Mouse (Mus musculus) neural tube, embryonic 15.5 days (tissue): ENCODE results near the gene Cryzl2. TPM values are rescaled to one million over a fixed set of nuclear protein-coding genes. Genes with fewer than 3 reads are reported as not detected.

Experiments used
- ATAC-seq: fragments of 200-750 bp; cut with Nextera tagmentation; 2 replicates; pipeline ENCODE4 v1.8.0; 2017; ENCODE audit warnings: mild to moderate bottlenecking, moderate TSS enrichment, moderate library complexity; ENCODE audit not compliant: low FRiP score
- H3K27ac ChIP-seq: fragments of 300-500 bp; sonication (generic); replicated peaks from 2 replicates; pipeline ENCODE4 v1.5.1; 2015; ENCODE audit warnings: mild to moderate bottlenecking, inconsistent platforms
- H3K27me3 ChIP-seq: fragments of 300-500 bp; sonication (generic); replicated peaks from 2 replicates; pipeline ENCODE4 v1.6.1; 2015; ENCODE audit warnings: inconsistent platforms
- H3K36me3 ChIP-seq: fragments of 300-500 bp; sonication (generic); 2 replicates; pipeline ENCODE4 v1.6.1; 2015; ENCODE audit warnings: inconsistent platforms
- H3K4me1 ChIP-seq: fragments of 300-500 bp; sonication (generic); 2 replicates; pipeline ENCODE4 v1.6.1; 2015; ENCODE audit warnings: inconsistent platforms
- H3K4me2 ChIP-seq: fragments of 300-500 bp; sonication (generic); 2 replicates; pipeline ENCODE4 v1.6.1; 2015; ENCODE audit warnings: inconsistent platforms, mild to moderate bottlenecking, moderate library complexity
- H3K4me3 ChIP-seq: fragments of 300-500 bp; sonication (generic); replicated peaks from 2 replicates; pipeline ENCODE4 v1.5.1; 2015; ENCODE audit warnings: mild to moderate bottlenecking, inconsistent platforms
- H3K9ac ChIP-seq: fragments of 300-500 bp; sonication (generic); replicated peaks from 2 replicates; pipeline ENCODE4 v1.6.1; 2015; ENCODE audit warnings: mild to moderate bottlenecking, inconsistent platforms
- H3K9me3 ChIP-seq: fragments of 300-500 bp; sonication (generic); replicated peaks from 2 replicates; pipeline ENCODE4 v1.6.1; 2016; ENCODE audit warnings: inconsistent platforms
- WGBS: fragments of 180-500 bp; shearing (Covaris S2); methylation state at CpG from one replicate; pipeline ENCODE4 v1.1.7; 2015; ENCODE audit warnings: mixed read lengths; 5-methylcytosine and 5-hydroxymethylcytosine counted together
- polyA plus RNA-seq: library from polyadenylated mRNA; unstranded; fragments of >200 nt; fragmentation: Nextera tagmentation; extraction: Ambion mirVana; gene quantifications from 2 replicates; pipeline ENCODE4 v1.2.1, GENCODE M21; 2015

Gene Cryzl2
- polyA plus RNA-seq, result 6.5 and 8.6 TPM in 2 replicates

- no peaks in the 10 kb centered on the region for H3K27me3 ChIP-seq
- no peak within 1 kb of the TSS for H3K27ac ChIP-seq
- H3K9me3 ChIP-seq, result no peaks in the 10 kb centered on the region
- 4% methylated on average over 27 of the region's 29 CpGs for WGBS
- H3K36me3 ChIP-seq, result no peaks in the 10 kb centered on the region
- peak within 1 kb of the TSS; percentile 55 for H3K4me2 ChIP-seq
- peak within 1 kb of the TSS; percentile 42; the same call in 1 of the 2 replicates for H3K9ac ChIP-seq
- peak within 1 kb of the TSS; percentile 31 for H3K4me3 ChIP-seq
- peak; percentile 79 for ATAC-seq
- peaks cover 10% of the 10 kb centered on the region for H3K4me1 ChIP-seq
Measured at GRCm38 (mm10) chr1:157458421-157459208, at the start of gene Cryzl2. Gene Cryzl2, plus strand, starts transcription at chr1:157458577.

- H3K4me2 ChIP-seq, result no peak overlapping the region
- ATAC-seq, result no peak
- WGBS, result 88% methylated on average over 2 of the region's 2 CpGs
Measured at GRCm38 (mm10) chr1:157409648-157410047, 48.7 kb upstream of the Cryzl2 start.

GRCm38 (mm10) chr1:157410937-157411336 lies 47.4 kb upstream of the Cryzl2 start:
- Histone ChIP-seq H3K27ac (0 out of 2 replicates have a peak overlapping the region, but pooled peaks have one; percentile 98), H3K4me2 (peak overlapping the region; percentile 72), H3K27me3 (no peaks in the 10 kb centered on the region), H3K9ac (peak overlapping the region; percentile 85; the same call in 1 of the 2 replicates), H3K4me1 (peaks cover 13% of the 10 kb centered on the region), H3K36me3 (no peaks in the 10 kb centered on the region), H3K9me3 (no peaks in the 10 kb centered on the region), H3K4me3 (peak overlapping the region; percentile 94)
- 10% methylated on average over 8 of the region's 8 CpGs for WGBS
- no peak for ATAC-seq

More at GRCm38 (mm10) chr1:157409648-157410047, 48.7 kb upstream of the Cryzl2 start:
- Histone ChIP-seq H3K9ac (no peak overlapping the region), H3K9me3 (no peaks in the 10 kb centered on the region), H3K36me3 (no peaks in the 10 kb centered on the region), H3K4me3 (no peak overlapping the region), H3K4me1 (peaks cover 13% of the 10 kb centered on the region), H3K27me3 (no peaks in the 10 kb centered on the region), H3K27ac (no peak overlapping the region)

GRCm38 (mm10) chr1:157411341-157411710 lies 47.1 kb upstream of the Cryzl2 start:
- ATAC-seq, result no peak
- H3K27ac ChIP-seq, result peak overlapping the region; percentile 98
- H3K27me3 ChIP-seq, result no peaks in the 10 kb centered on the region
- no peaks in the 10 kb centered on the region for H3K36me3 ChIP-seq
- peak overlapping the region; percentile 85 for H3K9ac ChIP-seq
- H3K9me3 ChIP-seq, result no peaks in the 10 kb centered on the region
- peak overlapping the region; percentile 94 for H3K4me3 ChIP-seq
- whole genome bisulfite sequencing, result 0% methylated on average over 4 of the region's 4 CpGs
- peak overlapping the region; percentile 72 for H3K4me2 ChIP-seq
- peaks cover 13% of the 10 kb centered on the region for H3K4me1 ChIP-seq

- Histone ChIP-seq H3K4me3 (peak overlapping the region; percentile 94), H3K4me1 (peaks cover 13% of the 10 kb centered on the region), H3K27me3 (no peaks in the 10 kb centered on the region), H3K27ac (peak overlapping the region; percentile 98), H3K4me2 (peak overlapping the region; percentile 72), H3K9ac (peak overlapping the region; percentile 85), H3K36me3 (no peaks in the 10 kb centered on the region), H3K9me3 (no peaks in the 10 kb centered on the region)
- peak; percentile 86 for ATAC-seq
- under 1% methylated on average over 59 of the region's 85 CpGs for WGBS
Measured at GRCm38 (mm10) chr1:157411711-157412380, 46.5 kb upstream of the Cryzl2 start.

- H3K27me3 ChIP-seq, result no peaks in the 10 kb centered on the region
- peak; percentile 99 for ATAC-seq
- H3K4me1 ChIP-seq, result peaks cover 13% of the 10 kb centered on the region
- under 1% methylated on average over 62 of the region's 62 CpGs for WGBS
- peak within 1 kb of the TSS; percentile 94 for H3K4me3 ChIP-seq
- H3K36me3 ChIP-seq, result no peaks in the 10 kb centered on the region
- H3K9ac ChIP-seq, result peak within 1 kb of the TSS; percentile 85
- H3K27ac ChIP-seq, result peak within 1 kb of the TSS; percentile 98
- no peaks in the 10 kb centered on the region for H3K9me3 ChIP-seq
- H3K4me2 ChIP-seq, result peak within 1 kb of the TSS; percentile 72
Measured at GRCm38 (mm10) chr1:157412454-157413369, 45.7 kb upstream of the Cryzl2 start, which contains the start of gene Rasal2. Gene Rasal2, minus strand, starts transcription at chr1:157412595.

- 86% methylated on average over 3 of the region's 3 CpGs for WGBS
Measured at GRCm38 (mm10) chr1:157415771-157416170, 42.6 kb upstream of the Cryzl2 start.

GRCm38 (mm10) chr1:157416628-157417027 lies 41.7 kb upstream of the Cryzl2 start:
- ATAC-seq, result no peak
- Histone ChIP-seq H3K36me3 (no peaks in the 10 kb centered on the region), H3K27ac (no peak overlapping the region), H3K4me2 (no peak overlapping the region), H3K27me3 (no peaks in the 10 kb centered on the region), H3K9me3 (no peaks in the 10 kb centered on the region), H3K4me1 (no peaks in the 10 kb centered on the region), H3K9ac (no peak overlapping the region), H3K4me3 (no peak overlapping the region)
- 87% methylated on average over 2 of the region's 2 CpGs for WGBS

More at GRCm38 (mm10) chr1:157415771-157416170, 42.6 kb upstream of the Cryzl2 start:
- no peak for ATAC-seq
- no peak overlapping the region for H3K27ac ChIP-seq
- no peaks in the 10 kb centered on the region for H3K9me3 ChIP-seq
- no peak overlapping the region for H3K4me3 ChIP-seq
- no peak overlapping the region for H3K9ac ChIP-seq
- no peak overlapping the region for H3K4me2 ChIP-seq
- H3K27me3 ChIP-seq, result no peaks in the 10 kb centered on the region
- H3K36me3 ChIP-seq, result no peaks in the 10 kb centered on the region
- peaks cover 4% of the 10 kb centered on the region for H3K4me1 ChIP-seq

- Histone ChIP-seq H3K4me3 (no peak overlapping the region), H3K9ac (no peak overlapping the region), H3K36me3 (no peaks in the 10 kb centered on the region), H3K27me3 (no peaks in the 10 kb centered on the region), H3K9me3 (no peaks in the 10 kb centered on the region), H3K4me2 (no peak overlapping the region), H3K27ac (0 out of 2 replicates have a peak overlapping the region, but pooled peaks have one; percentile 9), H3K4me1 (no peaks in the 10 kb centered on the region)
- 69% methylated on average over 3 of the region's 3 CpGs for WGBS
- no peak for ATAC-seq
Measured at GRCm38 (mm10) chr1:157417414-157417813, 41.0 kb upstream of the Cryzl2 start.

GRCm38 (mm10) chr1:157417861-157418260 lies 40.5 kb upstream of the Cryzl2 start:
- Histone ChIP-seq H3K9me3 (no peaks in the 10 kb centered on the region), H3K9ac (no peak overlapping the region), H3K4me1 (no peaks in the 10 kb centered on the region), H3K27me3 (no peaks in the 10 kb centered on the region), H3K4me2 (no peak overlapping the region), H3K27ac (0 out of 2 replicates have a peak overlapping the region, but pooled peaks have one; percentile 9), H3K36me3 (no peaks in the 10 kb centered on the region), H3K4me3 (no peak overlapping the region)
- WGBS, result 51% methylated on average over 7 of the region's 7 CpGs
- ATAC-seq, result no peak
